Mouse (Mus musculus) heart, embryonic 14.5 days (tissue): ENCODE data around the gene Sh3glb1. TPM values are rescaled to one million over a fixed set of nuclear protein-coding genes. Genes with fewer than 3 reads are reported as not detected.
"Not testable (repeated sequence)": the region's sequence is repeated elsewhere in the genome, so short reads cannot be mapped to it uniquely, and the experiment has no call there.

Experiments
- ATAC-seq: fragments of 200-750 bp; cut with Nextera tagmentation; 2 replicates; pipeline ENCODE4 v1.8.0; 2017; ENCODE audit warnings: low read depth, moderate TSS enrichment; ENCODE audit not compliant: insufficient number of reproducible peaks, insufficient read depth, low FRiP score
- H3K27ac ChIP-seq, 2 experiments: fragments of 200-500 bp in 1 of 2; fragments of 300-500 bp in 1 of 2; sonication (generic) in 1 of 2; replicated peaks in 1 of 2; 2 replicates each; pipeline ENCODE4 v1.5.1; 2012 to 2014; ENCODE audit warnings: low read depth in 2 of 2, low read length in 2 of 2, control low read depth in 1 of 2, mild to moderate bottlenecking in 1 of 2, mixed read lengths in 1 of 2; ENCODE audit not compliant: control insufficient read depth in 1 of 2, insufficient read depth in 1 of 2
- H3K27me3 ChIP-seq: fragments of 300-500 bp; sonication (generic); 2 replicates; pipeline ENCODE4 v1.6.1; 2014; ENCODE audit warnings: mild to moderate bottlenecking, low read length, control low read depth; ENCODE audit not compliant: control insufficient read depth, insufficient read depth
- H3K36me3 ChIP-seq: fragments of 300-500 bp; sonication (generic); 2 replicates; pipeline ENCODE4 v1.6.1; 2014; ENCODE audit warnings: mild to moderate bottlenecking, control low read depth, low read length, mixed read lengths; ENCODE audit not compliant: control insufficient read depth, insufficient read depth
- H3K4me1 ChIP-seq, 2 experiments: fragments of 200-500 bp in 1 of 2; fragments of 300-500 bp in 1 of 2; sonication (generic) in 1 of 2; 2 replicates each; pipeline ENCODE4 v1.6.1; 2012 to 2014; ENCODE audit warnings: low read length in 2 of 2, control low read depth in 1 of 2, mixed read lengths in 1 of 2; ENCODE audit not compliant: control insufficient read depth in 2 of 2, insufficient read depth in 2 of 2
- H3K4me2 ChIP-seq: fragments of 300-500 bp; sonication (generic); 2 replicates; pipeline ENCODE4 v1.6.1; 2014; ENCODE audit warnings: mild to moderate bottlenecking, low read length
- H3K4me3 ChIP-seq, 2 experiments: fragments of 200-500 bp in 1 of 2; fragments of 300-500 bp in 1 of 2; sonication (generic) in 1 of 2; 2 replicates each; pipeline ENCODE4 v1.5.1; 2012 to 2014; ENCODE audit warnings: low read length in 2 of 2, mild to moderate bottlenecking in 2 of 2, control low read depth in 1 of 2, low read depth in 1 of 2, moderate library complexity in 1 of 2; ENCODE audit not compliant: control insufficient read depth in 1 of 2, insufficient read depth in 1 of 2
- H3K9ac ChIP-seq: fragments of 300-500 bp; sonication (generic); 2 replicates; pipeline ENCODE4 v1.6.1; 2014; ENCODE audit warnings: mild to moderate bottlenecking, low read length
- H3K9me3 ChIP-seq: fragments of 300-500 bp; sonication (generic); 2 replicates; pipeline ENCODE4 v1.6.1; 2016; ENCODE audit warnings: low read length, control low read depth; ENCODE audit not compliant: control insufficient read depth
- WGBS: fragments of 180-500 bp; shearing (Covaris S2); extraction: QIAGEN DNeasy Blood & Tissue Kit; methylation state at CpG from one replicate; pipeline ENCODE4 v1.1.7; 2014; 5-methylcytosine and 5-hydroxymethylcytosine counted together
- polyA plus RNA-seq: library from polyadenylated mRNA; unstranded; fragments of >200 nt; fragmentation: Nextera tagmentation; extraction: Ambion mirVana; gene quantifications from 2 replicates; pipeline ENCODE4 v1.2.1, GENCODE M21; 2014

The Sh3glb1 gene
- polyA plus RNA-seq, 1 experiment from 2014 or later, result 154 TPM

DNA sequence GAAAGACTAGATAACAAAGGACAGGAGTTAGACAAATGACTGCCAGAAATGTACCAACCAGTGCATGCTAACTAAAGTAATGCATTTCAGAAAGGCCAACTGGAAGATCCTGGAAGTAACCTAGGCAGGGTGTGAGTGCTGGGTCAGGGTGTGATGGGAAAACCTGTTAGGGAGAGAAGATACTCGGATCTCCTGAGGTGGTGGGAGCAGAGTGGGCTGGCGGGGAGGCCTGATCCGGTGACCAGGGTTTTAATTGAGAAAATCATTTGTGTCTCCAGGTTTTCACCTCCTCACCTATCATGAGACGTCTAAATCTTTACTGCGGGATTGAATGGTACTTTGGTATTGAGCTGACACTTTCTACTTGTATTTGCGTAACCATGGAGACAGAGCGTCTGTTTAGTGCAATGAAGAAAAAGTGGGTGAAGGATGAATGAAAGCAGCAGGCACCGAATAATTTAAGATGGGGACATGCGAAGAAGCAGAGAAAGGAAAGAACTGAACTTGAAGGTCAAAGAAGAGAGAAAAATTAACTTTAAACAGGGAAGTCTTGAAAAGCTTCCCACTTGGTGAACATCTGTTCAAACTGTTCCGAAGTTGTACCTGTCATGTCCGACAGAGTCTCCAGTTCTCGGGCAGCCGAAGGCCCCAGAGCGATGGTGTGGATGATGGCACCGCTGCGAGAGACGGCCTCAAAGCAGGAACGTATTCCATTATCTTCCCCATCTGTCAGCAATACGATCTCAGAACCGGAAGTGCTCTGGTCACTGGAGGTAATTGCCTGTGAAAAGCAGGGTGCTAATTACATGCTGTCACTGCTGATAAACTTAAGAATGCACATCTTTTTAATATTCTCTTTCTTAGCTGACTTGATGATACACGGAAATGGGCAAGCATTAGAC, 29.2 kb upstream of the Sh3glb1 start:
- not testable (repeated sequence) for H3K4me1 ChIP-seq, H3K36me3 ChIP-seq, H3K27ac ChIP-seq, H3K9ac ChIP-seq, H3K4me2 ChIP-seq, ATAC-seq, H3K4me3 ChIP-seq, H3K9me3 ChIP-seq, H3K27me3 ChIP-seq
- 60% methylated on average over 19 of the region's 21 CpGs for WGBS

DNA sequence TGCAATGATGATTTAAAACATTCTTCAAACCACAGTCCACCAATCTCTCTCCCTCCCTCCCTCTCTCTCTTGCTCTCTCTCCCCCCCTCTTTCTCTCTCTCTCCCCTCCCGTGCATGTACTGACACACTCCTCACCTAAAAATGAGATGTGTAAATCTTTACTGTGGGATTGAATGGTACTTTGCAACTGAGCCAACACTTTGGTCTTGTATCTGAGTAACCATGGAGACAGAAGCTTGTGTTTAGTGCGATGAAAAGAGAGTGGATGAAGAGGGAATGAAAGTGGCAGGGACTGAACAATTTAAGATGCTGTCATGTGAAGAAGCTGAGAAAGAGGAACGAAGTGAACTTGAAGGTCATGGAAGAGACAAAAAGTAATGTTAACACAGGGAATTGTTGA, 27.6 kb upstream of the Sh3glb1 start:
- not testable (repeated sequence) for ATAC-seq, H3K9ac ChIP-seq, H3K4me3 ChIP-seq, H3K27ac ChIP-seq, H3K27me3 ChIP-seq, H3K36me3 ChIP-seq, H3K4me1 ChIP-seq, H3K9me3 ChIP-seq, H3K4me2 ChIP-seq
- 36% methylated on average over 3 of the region's 3 CpGs for WGBS

DNA sequence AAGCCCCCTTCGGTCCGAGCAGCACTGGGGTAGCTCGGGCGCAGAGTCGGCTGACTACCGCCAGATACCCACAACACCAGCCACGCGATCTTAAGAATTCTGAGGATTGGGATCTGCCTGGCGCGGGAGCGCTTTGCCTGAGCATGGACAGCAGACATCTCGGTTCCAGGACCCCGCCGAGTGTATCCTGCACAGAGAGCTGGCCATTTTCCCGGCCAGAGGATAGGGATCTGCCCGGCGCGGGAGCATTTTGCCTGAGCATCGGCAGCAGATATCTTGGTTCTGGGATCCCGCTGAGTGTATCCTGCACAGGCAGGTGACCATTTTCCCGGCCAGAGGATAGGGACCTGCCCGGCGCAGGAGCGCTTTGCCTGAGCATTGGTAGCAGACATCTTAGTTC, 18.3 kb upstream of the Sh3glb1 start:
- not testable (repeated sequence) for H3K4me2 ChIP-seq, H3K9ac ChIP-seq, H3K9me3 ChIP-seq, H3K4me3 ChIP-seq, ATAC-seq, H3K27ac ChIP-seq, H3K4me1 ChIP-seq, H3K27me3 ChIP-seq
- H3K36me3 ChIP-seq, result peaks cover 22% of the 10 kb centered on the region
- WGBS, result 67% methylated on average over 24 of the region's 24 CpGs

DNA sequence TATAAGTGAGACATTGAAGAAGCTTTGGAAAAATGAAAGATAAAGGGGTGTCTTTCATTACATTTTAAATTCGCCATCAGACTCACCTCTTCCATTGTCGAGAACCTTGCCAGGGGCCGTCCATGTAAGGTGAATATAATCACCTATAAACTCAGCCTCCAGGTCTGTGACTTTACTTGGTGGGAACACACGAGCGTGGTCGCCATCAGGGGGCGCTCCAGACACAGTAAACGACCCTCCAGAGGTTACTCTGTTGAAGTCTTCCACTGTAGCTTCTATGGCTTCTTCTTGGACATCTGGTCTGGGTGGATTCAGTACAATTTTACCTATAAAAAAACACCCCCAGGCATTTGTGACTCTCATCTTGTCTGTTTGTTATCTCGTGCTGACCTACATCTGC, 16.7 kb upstream of the Sh3glb1 start:
- Histone ChIP-seq H3K4me3 (no peak overlapping the region), H3K4me2 (no peak overlapping the region), H3K36me3 (peaks cover 22% of the 10 kb centered on the region), H3K9me3 (no peaks in the 10 kb centered on the region), H3K4me1 (no peaks in the 10 kb centered on the region), H3K27me3 (no peaks in the 10 kb centered on the region), H3K27ac (no peak overlapping the region), H3K9ac (no peak overlapping the region)
- no peak for ATAC-seq
- WGBS, result 23% methylated on average over 9 of the region's 9 CpGs

DNA sequence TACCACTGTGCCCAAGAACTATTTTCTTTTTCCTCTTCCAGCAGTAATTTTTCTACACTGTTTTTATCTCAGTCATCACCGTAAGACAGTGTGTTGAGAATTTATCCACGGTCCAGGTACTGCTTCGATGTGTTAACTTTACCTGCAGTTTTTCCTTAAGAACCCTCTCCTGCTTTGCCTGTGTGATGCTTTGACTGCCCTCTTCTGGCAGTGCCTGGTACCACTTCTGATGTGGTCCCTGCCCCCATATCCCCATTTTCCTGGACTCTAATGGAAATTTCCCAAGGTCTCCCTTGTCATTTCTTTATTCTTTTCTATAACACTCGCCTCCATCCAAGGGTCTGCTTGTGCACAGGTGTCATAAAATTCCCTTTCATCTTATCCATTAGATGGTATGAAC, 3.3 kb upstream of the Sh3glb1 start:
- H3K27ac ChIP-seq, result no peak overlapping the region
- no peak overlapping the region for H3K4me3 ChIP-seq
- no peak for ATAC-seq
- H3K4me1 ChIP-seq, result peaks cover under 1 to 11% of the 10 kb centered on the region in 2 experiments
- H3K36me3 ChIP-seq, result no peaks in the 10 kb centered on the region
- no peak overlapping the region for H3K4me2 ChIP-seq
- H3K27me3 ChIP-seq, result no peaks in the 10 kb centered on the region
- no peak overlapping the region for H3K9ac ChIP-seq
- no peaks in the 10 kb centered on the region for H3K9me3 ChIP-seq
- 48% methylated on average over 4 of the region's 4 CpGs for WGBS

DNA sequence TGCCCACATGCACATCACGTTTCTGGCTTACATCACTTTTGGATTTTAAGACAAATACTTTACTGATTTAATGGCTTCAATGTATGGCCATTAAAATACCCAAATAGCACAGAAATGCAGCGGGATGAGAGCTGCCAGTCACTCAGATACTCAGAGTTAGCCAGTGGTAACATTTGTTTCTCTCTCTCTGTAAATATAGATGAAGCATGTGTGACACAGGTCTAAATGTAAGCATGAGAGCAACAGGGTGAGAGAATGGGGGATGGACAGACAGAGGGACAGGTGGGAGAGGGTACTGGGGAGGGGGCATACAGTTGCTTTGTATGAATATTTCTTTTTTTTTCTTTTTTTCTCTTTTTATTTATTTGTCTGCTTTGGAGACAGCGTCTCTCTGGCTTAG, 2.4 kb upstream of the Sh3glb1 start:
- H3K4me1 ChIP-seq, result peaks cover 5 to 19% of the 10 kb centered on the region in 2 experiments
- H3K36me3 ChIP-seq, H3K4me3 ChIP-seq, ATAC-seq, H3K4me2 ChIP-seq, H3K27ac ChIP-seq, H3K9me3 ChIP-seq, H3K27me3 ChIP-seq, H3K9ac ChIP-seq: not testable (repeated sequence)
- WGBS, result 82% methylated on average over 3 of the region's 3 CpGs

DNA sequence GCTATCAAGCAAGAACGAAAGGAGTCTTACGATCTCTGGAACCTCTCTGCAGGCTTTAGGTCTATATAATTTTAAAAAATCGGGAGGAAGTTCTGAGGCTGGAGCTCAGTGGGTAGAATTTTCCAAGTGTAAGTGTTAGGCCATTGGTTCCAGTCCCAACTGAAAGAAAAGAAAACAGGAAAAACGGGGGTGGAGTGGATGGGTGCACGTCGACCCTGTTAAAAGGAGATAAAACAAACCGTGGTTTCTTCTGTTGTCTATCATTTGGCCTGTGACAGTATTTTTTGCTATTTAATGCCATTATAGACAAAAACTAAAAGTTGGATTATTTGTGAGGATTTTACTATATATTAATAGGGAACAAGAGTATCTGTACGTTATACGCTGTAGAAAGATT, 1.7 kb upstream of the Sh3glb1 start:
- no peak for ATAC-seq
- H3K27me3 ChIP-seq, result no peaks in the 10 kb centered on the region
- H3K4me1 ChIP-seq, result peaks cover 5 to 24% of the 10 kb centered on the region in 2 experiments
- no peak overlapping the region for H3K9ac ChIP-seq
- H3K4me3 ChIP-seq, result no peak overlapping the region
- peak overlapping the region; percentile 67; the same call in 1 of the 2 replicates for H3K4me2 ChIP-seq
- WGBS, result 64% methylated on average over 9 of the region's 9 CpGs
- no peaks in the 10 kb centered on the region for H3K9me3 ChIP-seq
- H3K27ac ChIP-seq, result peak overlapping the region; percentile 59 to 100; a peak in 3 of 4 replicates
- H3K36me3 ChIP-seq, result 0 out of 2 replicates have a peak, but pooled peaks cover 3% of the 10 kb centered on the region
